In genomic region chr11:117741128-117741527, GRCm38 (mm10) we compare ENCODE assay signal across 26 mouse cellular contexts. TPM values are rescaled to one million over a fixed set of nuclear protein-coding genes. Genes with fewer than 3 reads are reported as not detected.
"Had no signal": no experiment of that assay in that cellular context is flagged by ENCODE, and none has a peak within 500 bp of the region (broad histone marks: within the 10 kb centered on the region; RNA-seq: fewer than 3 reads in every experiment).

No protein-coding gene starts in this region.

- H3K9ac ChIP-seq: intestine, embryonic 15.5 days; limb, embryonic 12.5 days; limb, embryonic 15.5 days; liver, embryonic 14.5 days; liver, postnatal 0 days; lung, embryonic 14.5 days; midbrain, embryonic 13.5 days; neural tube, embryonic 13.5 days had no signal

- H3K4me3 ChIP-seq: intestine, embryonic 15.5 days; limb, embryonic 12.5 days; limb, embryonic 15.5 days; megakaryocyte, embryonic 14.5 days; midbrain, embryonic 10.5 days; midbrain, embryonic 13.5 days; myocyte; neural tube, embryonic 13.5 days had no signal

- H3K9me3 ChIP-seq: intestine, embryonic 15.5 days; limb, embryonic 12.5 days; limb, embryonic 15.5 days; megakaryocyte, embryonic 14.5 days; midbrain, embryonic 10.5 days; midbrain, embryonic 13.5 days; neural tube, embryonic 13.5 days had no signal

- H3K27ac ChIP-seq: intestine, embryonic 15.5 days; limb, embryonic 12.5 days; limb, embryonic 15.5 days; liver, embryonic 14.5 days; midbrain, embryonic 10.5 days; midbrain, embryonic 13.5 days; neural tube, embryonic 13.5 days had no signal

- ATAC-seq: intestine, embryonic 15.5 days; liver, postnatal 0 days; lung, postnatal 0 days; midbrain, embryonic 13.5 days; midbrain, embryonic 16.5 days had no signal

- DNase-seq: layer of hippocampus, adult 9-11 months; left cerebral cortex, postnatal 4 days; liver, postnatal 0 days; lung, embryonic 14.5 days; lung, postnatal 36 days; retina, postnatal 1 day; right cerebral cortex, postnatal 25 days; thymus, adult 18-20 months; thymus, postnatal 36 days had no signal

- H3K4me2 ChIP-seq: intestine, embryonic 15.5 days; limb, embryonic 12.5 days; limb, embryonic 15.5 days; liver, embryonic 11.5 days; lung, embryonic 14.5 days; midbrain, embryonic 13.5 days; neural tube, embryonic 13.5 days had no signal

- H3K27me3 ChIP-seq: intestine, embryonic 15.5 days; limb, embryonic 12.5 days; limb, embryonic 15.5 days; megakaryocyte, embryonic 14.5 days; midbrain, embryonic 13.5 days; neural tube, embryonic 13.5 days had no signal

- H3K4me1 ChIP-seq: intestine, embryonic 15.5 days; limb, embryonic 15.5 days; midbrain, embryonic 10.5 days; midbrain, embryonic 13.5 days; neural tube, embryonic 13.5 days had no signal

RNA-seq across cellular contexts. Expression of gene 6030468B19Rik, which starts 56.3 kb away (rescaled TPM):
- total RNA-seq: left cerebral cortex, adult 18-20 months; left cerebral cortex, postnatal 10 days; left cerebral cortex, postnatal 4 days; monocyte, adult 5-6 weeks had no signal
- polyA plus RNA-seq: lung, postnatal 0 days; midbrain, embryonic 13.5 days; midbrain, embryonic 16.5 days; myocyte; testis, adult 2 months; urinary bladder, adult 2 months had no signal
